Mouse (Mus musculus) kidney, postnatal 0 days (tissue): Measurements from ENCODE around the gene Psmc5. TPM values are rescaled to one million over a fixed set of nuclear protein-coding genes. Genes with fewer than 3 reads are reported as not detected.

Experiments used
- ATAC-seq: fragments of 200-750 bp; cut with Nextera tagmentation; replicated peaks from 2 replicates; pipeline ENCODE4 v1.8.0; 2017; ENCODE audit warnings: low read depth, moderate number of reproducible peaks, moderate TSS enrichment, moderate library complexity; ENCODE audit not compliant: low FRiP score
- DNase-seq: peaks from one replicate; pipeline ENCODE4 v3.0.0-alpha.2; 2016; ENCODE audit warnings: low spot score
- H3K27ac ChIP-seq: fragments of 300-500 bp; sonication (generic); 2 replicates; pipeline ENCODE4 v1.5.1; 2014; ENCODE audit warnings: mild to moderate bottlenecking
- H3K27me3 ChIP-seq: fragments of 300-500 bp; sonication (generic); 2 replicates; pipeline ENCODE4 v1.6.1; 2014; ENCODE audit warnings: low read length, mixed read lengths; ENCODE audit not compliant: insufficient read depth
- H3K36me3 ChIP-seq: fragments of 300-500 bp; sonication (generic); 2 replicates; pipeline ENCODE4 v1.6.1; 2014; ENCODE audit warnings: low read length, mixed read lengths; ENCODE audit not compliant: insufficient read depth
- H3K4me1 ChIP-seq: fragments of 300-500 bp; sonication (generic); replicated peaks from 2 replicates; pipeline ENCODE4 v1.6.1; 2014; ENCODE audit warnings: antibody characterized with exemption, low read length, mixed read lengths; ENCODE audit not compliant: insufficient read depth
- H3K4me2 ChIP-seq: fragments of 300-500 bp; sonication (generic); 2 replicates; pipeline ENCODE4 v1.6.1; 2014; ENCODE audit warnings: mild to moderate bottlenecking, low read length, moderate library complexity, mixed read lengths
- H3K4me3 ChIP-seq: fragments of 300-500 bp; sonication (generic); replicated peaks from 2 replicates; pipeline ENCODE4 v1.5.1; 2014; ENCODE audit warnings: low read depth, low read length
- H3K9ac ChIP-seq: fragments of 300-500 bp; sonication (generic); 2 replicates; pipeline ENCODE4 v1.6.1; 2014; ENCODE audit warnings: low read depth, low read length
- H3K9me3 ChIP-seq: fragments of 300-500 bp; sonication (generic); replicated peaks from 2 replicates; pipeline ENCODE4 v1.6.1; 2016; ENCODE audit warnings: low read length, inconsistent platforms, mixed read lengths
- CTCF ChIP-seq: IDR thresholded peaks from 2 replicates; pipeline ENCODE4 v1.5.1; 2016; ENCODE audit warnings: antibody characterized with exemption, low read depth, mild to moderate bottlenecking, moderate library complexity
- WGBS: fragments of 180-500 bp; shearing (Covaris S2); extraction: QIAGEN DNeasy Blood & Tissue Kit; methylation state at CpG from one replicate; pipeline ENCODE4 v1.1.7; 2014; 5-methylcytosine and 5-hydroxymethylcytosine counted together
- polyA plus RNA-seq: library from polyadenylated mRNA; unstranded; fragments of >200 nt; fragmentation: Nextera tagmentation; extraction: Ambion mirVana; gene quantifications from 2 replicates; pipeline ENCODE4 v1.2.1, GENCODE M21; 2015

The Psmc5 gene
- polyA plus RNA-seq, 1 experiment from 2014 or later = 223 TPM

DNA sequence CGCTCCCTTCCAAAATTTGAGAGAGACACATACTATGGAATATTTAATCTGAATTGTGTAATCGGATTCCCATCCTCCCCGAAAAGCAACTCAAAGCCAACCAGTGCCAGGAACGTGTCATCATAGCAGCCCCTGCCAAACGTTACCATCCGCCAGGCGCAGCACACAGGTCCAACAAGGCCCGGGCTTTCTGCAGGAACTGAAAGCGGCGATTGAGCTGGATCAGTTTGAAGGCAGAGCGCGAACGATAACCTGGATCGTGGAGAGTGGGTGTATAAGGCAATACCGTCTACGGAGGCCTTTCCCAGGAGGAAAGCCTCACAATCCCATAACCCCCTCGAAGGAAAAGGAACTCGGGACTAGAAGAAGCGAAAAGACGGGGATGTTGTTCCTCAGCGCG lies 780 bp upstream of the Psmc5 start:
- H3K4me2 ChIP-seq = peak overlapping the region; percentile 92
- peaks cover 17% of the 10 kb centered on the region for H3K36me3 ChIP-seq
- H3K4me1 ChIP-seq = peaks cover 8% of the 10 kb centered on the region; the same call in 1 of the 2 replicates
- peak overlapping the region; percentile 83; the same call in 1 of the 2 replicates for H3K27ac ChIP-seq
- no peaks in the 10 kb centered on the region for H3K9me3 ChIP-seq
- ATAC-seq (no peak), DNase-seq (no peak)
- peak overlapping the region; percentile 77 for H3K4me3 ChIP-seq
- H3K27me3 ChIP-seq = no peaks in the 10 kb centered on the region
- no peak for TF ChIP-seq CTCF
- peak overlapping the region; percentile 79 for H3K9ac ChIP-seq
- 2% methylated on average over 22 of the region's 22 CpGs for WGBS

DNA sequence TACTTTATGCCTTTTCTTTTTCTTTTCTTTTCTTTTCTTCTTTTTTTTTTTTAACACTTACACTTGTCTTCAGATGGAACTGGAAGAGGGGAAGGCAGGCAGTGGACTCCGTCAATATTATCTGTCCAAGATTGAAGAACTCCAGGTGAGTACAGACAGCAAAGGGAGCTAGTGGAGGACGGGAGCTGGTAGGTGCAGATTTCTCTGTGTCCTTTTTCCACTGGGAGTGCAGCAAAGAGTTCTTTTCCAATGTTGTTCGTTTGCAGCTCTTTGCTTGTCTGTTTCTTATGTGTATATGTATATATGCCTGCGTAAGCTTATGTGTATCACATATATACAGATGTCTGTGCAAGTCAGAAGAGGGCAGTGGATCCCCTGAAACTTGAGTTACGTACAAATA lies 821 bp downstream of the Psmc5 start:
- H3K27ac ChIP-seq = peak overlapping the region; percentile 83; the same call in 1 of the 2 replicates
- H3K4me2 ChIP-seq = peak overlapping the region; percentile 92
- no peak for TF ChIP-seq CTCF
- peak overlapping the region; percentile 77 for H3K4me3 ChIP-seq
- peaks cover 21% of the 10 kb centered on the region for H3K36me3 ChIP-seq
- H3K4me1 ChIP-seq = peaks cover 8% of the 10 kb centered on the region; the same call in 1 of the 2 replicates
- H3K9ac ChIP-seq = peak overlapping the region; percentile 79
- DNase-seq (no peak), ATAC-seq (no peak)
- no peaks in the 10 kb centered on the region for H3K9me3 ChIP-seq
- WGBS = 66% methylated on average over 5 of the region's 5 CpGs
- no peaks in the 10 kb centered on the region for H3K27me3 ChIP-seq

DNA sequence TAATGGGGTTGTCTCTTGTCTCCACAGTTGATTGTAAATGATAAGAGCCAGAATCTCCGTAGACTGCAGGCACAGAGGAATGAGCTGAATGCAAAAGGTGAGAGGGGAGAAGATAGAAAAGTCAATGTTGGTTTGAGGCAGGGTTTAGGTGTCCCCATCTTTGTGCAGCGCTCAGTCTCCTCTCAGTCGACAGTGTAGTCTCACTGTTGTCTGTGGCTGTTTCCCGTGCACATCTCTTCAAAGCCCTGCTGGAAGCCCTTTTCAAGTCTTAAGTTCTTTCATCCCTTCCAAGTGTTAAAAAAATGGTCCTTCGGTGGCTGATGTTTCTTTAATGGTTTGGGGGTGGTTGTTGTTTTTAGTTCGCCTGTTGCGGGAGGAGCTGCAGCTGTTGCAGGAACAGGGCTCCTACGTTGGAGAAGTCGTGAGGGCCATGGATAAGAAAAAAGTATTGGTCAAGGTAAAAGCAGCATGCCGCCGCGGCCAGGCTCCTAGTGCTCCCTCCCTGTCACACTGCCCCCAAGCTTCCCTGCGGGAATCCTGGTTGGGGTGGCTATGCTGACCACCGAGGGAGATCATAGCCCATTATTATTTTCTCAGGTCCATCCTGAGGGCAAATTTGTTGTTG lies 5.0 kb downstream of the Psmc5 start:
- no peak overlapping the region for H3K9ac ChIP-seq
- H3K36me3 ChIP-seq = peaks cover 52% of the 10 kb centered on the region
- no peak overlapping the region for H3K4me2 ChIP-seq
- DNase-seq = no peak
- peaks cover 8% of the 10 kb centered on the region; the same call in 1 of the 2 replicates for H3K4me1 ChIP-seq
- H3K27me3 ChIP-seq = no peaks in the 10 kb centered on the region
- H3K4me3 ChIP-seq = no peak overlapping the region
- no peak overlapping the region for H3K27ac ChIP-seq
- H3K9me3 ChIP-seq = no peaks in the 10 kb centered on the region
- no peak for TF ChIP-seq CTCF
- ATAC-seq = no peak
- 57% methylated on average over 14 of the region's 14 CpGs for WGBS

DNA sequence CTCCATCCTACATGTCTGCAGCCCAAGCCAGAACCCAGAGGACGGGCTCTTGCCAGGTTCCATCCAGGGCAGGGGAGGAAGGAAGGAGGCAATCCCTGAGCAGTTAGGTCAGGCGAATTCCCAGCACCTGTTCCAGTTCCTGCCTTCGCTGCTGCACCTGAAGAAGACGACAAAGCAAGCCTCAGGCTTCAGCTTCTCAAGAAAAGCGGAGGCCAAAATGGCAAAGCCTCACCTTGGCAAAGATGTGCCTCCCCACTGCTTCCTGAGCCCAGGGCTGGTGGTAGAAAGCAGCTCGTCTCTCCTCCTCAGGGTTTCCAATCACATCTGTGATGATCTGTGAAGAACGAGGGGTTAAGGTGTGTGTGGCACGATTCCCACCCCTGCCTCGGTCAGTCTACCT lies 8.0 kb downstream of the Psmc5 start:
- DNase-seq = no peak
- H3K4me3 ChIP-seq = no peak overlapping the region

DNA sequence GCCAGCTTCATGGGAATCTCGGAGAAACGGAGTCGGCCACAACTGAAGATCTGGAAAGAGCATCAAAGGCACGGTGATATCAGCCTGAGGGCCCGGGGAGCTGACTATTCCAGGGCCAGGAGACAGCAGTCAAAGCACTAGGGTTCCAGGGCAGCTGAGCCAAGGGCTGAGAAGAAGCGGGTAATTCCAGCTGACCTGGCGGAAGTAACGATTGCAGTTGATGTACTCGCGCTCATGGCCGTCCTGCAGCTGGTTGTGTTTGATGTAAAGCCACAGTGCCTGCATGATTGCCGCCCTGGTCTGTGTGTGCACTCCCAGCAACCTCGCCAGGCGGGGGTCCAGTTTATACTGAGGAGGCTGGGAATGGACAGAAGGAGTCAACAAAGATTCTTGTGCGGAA lies 9.0 kb downstream of the Psmc5 start:
- H3K4me1 ChIP-seq = peaks cover 17% of the 10 kb centered on the region
- no peak for TF ChIP-seq CTCF
- H3K27me3 ChIP-seq = no peaks in the 10 kb centered on the region
- no peak for DNase-seq
- peaks cover 69% of the 10 kb centered on the region for H3K36me3 ChIP-seq
- no peak overlapping the region for H3K27ac ChIP-seq
- H3K4me3 ChIP-seq = no peak overlapping the region
- ATAC-seq = no peak
- H3K4me2 ChIP-seq = no peak overlapping the region
- H3K9ac ChIP-seq = no peak overlapping the region
- 87% methylated on average over 15 of the region's 15 CpGs for WGBS
- H3K9me3 ChIP-seq = no peaks in the 10 kb centered on the region

More for the DNA sequence above, 8.0 kb downstream of the Psmc5 start:
- H3K27me3 ChIP-seq = no peaks in the 10 kb centered on the region
- H3K9me3 ChIP-seq = no peaks in the 10 kb centered on the region
- WGBS = 88% methylated on average over 9 of the region's 9 CpGs
- H3K4me1 ChIP-seq = peaks cover 10% of the 10 kb centered on the region
- ATAC-seq = no peak
- no peak for TF ChIP-seq CTCF
- no peak overlapping the region for H3K9ac ChIP-seq
- no peak overlapping the region for H3K27ac ChIP-seq
- H3K4me2 ChIP-seq = no peak overlapping the region
- H3K36me3 ChIP-seq = peaks cover 69% of the 10 kb centered on the region

DNA sequence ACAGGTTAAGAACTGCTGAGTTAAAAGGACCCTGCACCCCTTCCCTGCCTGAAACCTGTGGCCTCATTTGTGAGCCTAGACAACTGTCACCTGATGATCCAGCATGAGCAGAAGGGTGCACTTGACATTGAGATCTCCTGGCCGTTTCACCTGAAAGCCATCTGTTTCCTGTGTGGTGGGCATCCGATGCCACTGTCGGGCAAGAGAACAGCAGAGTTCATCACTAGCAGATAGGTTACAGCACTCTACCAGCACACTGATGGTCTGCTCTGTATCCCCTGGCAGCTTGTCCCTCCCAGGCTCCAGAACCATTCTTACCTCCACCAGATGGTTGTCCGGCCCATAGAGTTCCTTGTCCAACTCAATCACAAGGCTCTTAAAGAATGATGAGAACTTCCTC lies 9.6 kb downstream of the Psmc5 start:
- ATAC-seq (no peak), DNase-seq (no peak)
- WGBS = 86% methylated on average over 4 of the region's 4 CpGs

More for the DNA sequence above, 9.6 kb downstream of the Psmc5 start:
- Histone ChIP-seq H3K4me3 (no peak overlapping the region), H3K9ac (no peak overlapping the region), H3K27me3 (no peaks in the 10 kb centered on the region), H3K4me1 (peaks cover 22% of the 10 kb centered on the region), H3K9me3 (no peaks in the 10 kb centered on the region), H3K4me2 (no peak overlapping the region), H3K36me3 (peaks cover 68% of the 10 kb centered on the region), H3K27ac (no peak overlapping the region)
- TF ChIP-seq CTCF = no peak
